Mouse (Mus musculus): ENCODE data around the gene Hps1. TPM values are rescaled to one million over a fixed set of nuclear protein-coding genes. Genes with fewer than 3 reads are reported as not detected.

Gene Hps1
- polyA plus RNA-seq, 1 experiment: not detected

DNA sequence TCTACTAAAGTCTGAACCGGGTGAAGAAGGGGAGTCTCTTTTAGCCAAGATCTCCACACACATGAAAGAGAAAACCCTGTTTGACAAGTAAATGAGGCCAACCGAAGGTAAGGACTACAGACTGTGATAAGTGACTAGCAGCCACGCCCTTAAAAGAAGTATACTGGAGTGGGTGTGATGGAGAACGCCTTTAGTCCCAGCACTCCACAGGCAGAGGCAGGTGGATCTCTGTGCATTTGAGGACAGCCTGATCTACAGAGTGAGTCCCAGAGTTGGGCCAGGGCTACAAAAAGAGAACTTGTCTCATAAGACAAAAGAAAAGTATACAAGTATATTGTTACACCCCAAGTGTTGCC, 33.9 kb downstream of the Hps1 start:
- no peak overlapping the region for H3K27ac ChIP-seq (ENCODE audit: insufficient read depth, low read depth, low read length)
- H3K4me3 ChIP-seq (ENCODE audit: insufficient read depth, low read depth, low read length): no peak overlapping the region
- TF ChIP-seq CTCF (IDR thresholded peaks at IDR 0.05; ENCODE audit: insufficient read depth, low read depth, low read length): no peak
- no peak for TF ChIP-seq POLR2A (IDR thresholded peaks at IDR 0.05; ENCODE audit: insufficient read depth, low read depth, low read length)
- peaks cover 10% of the 10 kb centered on the region for H3K4me1 ChIP-seq (ENCODE audit: control insufficient read depth, insufficient read depth, low read length)
- 89% methylated on average over 4 of the region's 4 CpGs for WGBS

DNA sequence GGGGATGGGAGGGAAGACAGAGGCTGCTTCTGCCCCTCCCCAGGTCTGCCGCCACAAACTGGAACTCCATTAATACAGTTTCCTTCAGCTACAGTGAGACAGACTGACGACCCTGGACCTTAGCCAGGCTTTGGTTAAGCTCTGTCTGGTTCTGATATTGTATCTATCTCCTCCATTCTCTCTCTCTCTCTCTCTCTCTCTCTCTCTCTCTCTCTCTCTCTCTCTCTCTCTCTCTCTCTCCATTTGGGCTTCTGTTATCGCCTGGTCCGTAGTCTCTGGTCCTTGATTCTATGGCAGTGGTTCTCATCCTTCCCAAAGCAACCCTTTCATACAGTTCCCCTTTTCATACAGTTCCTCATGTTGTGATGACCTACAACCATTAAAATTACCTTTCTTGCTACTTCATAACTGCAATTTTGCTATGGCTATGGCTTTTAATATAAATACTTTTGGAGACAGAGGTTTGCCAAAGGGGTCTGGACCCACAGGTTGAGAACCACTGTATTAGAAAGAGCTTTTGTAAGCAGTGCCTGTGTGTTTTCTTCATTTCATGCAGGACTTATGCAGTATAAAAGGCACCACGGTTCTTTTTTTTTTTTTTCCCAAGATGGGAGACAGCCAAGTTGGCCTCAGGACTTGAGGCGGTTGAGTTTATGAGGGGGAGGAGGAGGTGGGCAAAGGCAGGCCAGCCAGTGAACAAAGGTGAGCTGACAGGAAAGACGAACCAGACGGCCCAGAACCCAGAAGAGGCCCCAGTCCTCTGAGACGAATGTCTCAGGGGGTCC, 34.5 kb downstream of the Hps1 start:
- WGBS: 71% methylated on average over 9 of the region's 9 CpGs
- no peak for TF ChIP-seq CTCF (IDR thresholded peaks at IDR 0.05; ENCODE audit: insufficient read depth, low read depth, low read length)
- no peak for TF ChIP-seq POLR2A (IDR thresholded peaks at IDR 0.05; ENCODE audit: insufficient read depth, low read depth, low read length)
- H3K27ac ChIP-seq (ENCODE audit: insufficient read depth, low read depth, low read length): no peak overlapping the region
- no peak overlapping the region for H3K4me3 ChIP-seq (ENCODE audit: insufficient read depth, low read depth, low read length)
- H3K4me1 ChIP-seq (ENCODE audit: control insufficient read depth, insufficient read depth, low read length): peaks cover 10% of the 10 kb centered on the region

DNA sequence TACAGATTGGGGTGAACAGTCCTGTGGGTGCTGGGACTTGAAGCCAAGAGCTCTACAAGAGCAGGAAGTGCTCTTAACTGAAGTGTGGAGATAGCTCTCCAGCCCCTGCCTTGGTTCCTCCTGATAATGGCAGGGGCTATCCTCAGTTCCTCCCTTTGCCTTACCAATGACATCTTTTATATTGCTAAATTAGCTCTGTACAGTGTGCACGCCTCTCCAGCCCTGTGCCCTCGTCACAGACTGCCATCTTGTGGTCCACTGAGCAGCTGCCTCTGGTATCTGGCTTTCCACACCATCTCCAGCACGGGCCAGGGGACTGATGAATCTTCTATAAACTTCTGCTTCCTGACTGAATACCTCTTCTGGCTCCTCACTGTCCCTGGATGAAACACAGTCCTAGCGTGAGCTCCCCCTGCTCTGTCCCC, 35.6 kb downstream of the Hps1 start:
- TF ChIP-seq POLR2A (IDR thresholded peaks at IDR 0.05; ENCODE audit: insufficient read depth, low read depth, low read length) (no peak), CTCF (IDR thresholded peaks at IDR 0.05; ENCODE audit: insufficient read depth, low read depth, low read length) (peak; percentile 64)
- H3K4me1 ChIP-seq (ENCODE audit: control insufficient read depth, insufficient read depth, low read length): peaks cover 10% of the 10 kb centered on the region
- 18% methylated on average over 4 of the region's 4 CpGs for WGBS
- no peak overlapping the region for H3K27ac ChIP-seq (ENCODE audit: insufficient read depth, low read depth, low read length)
- H3K4me3 ChIP-seq (ENCODE audit: insufficient read depth, low read depth, low read length): no peak overlapping the region

GRCm38 (mm10) chr19:42743261-42743660, 36.5 kb downstream of the Hps1 start:
- H3K27ac ChIP-seq (ENCODE audit: insufficient read depth, low read depth, low read length): no peak overlapping the region
- TF ChIP-seq POLR2A (IDR thresholded peaks at IDR 0.05; ENCODE audit: insufficient read depth, low read depth, low read length) (no peak), CTCF (IDR thresholded peaks at IDR 0.05; ENCODE audit: insufficient read depth, low read depth, low read length) (no peak)
- H3K4me3 ChIP-seq (ENCODE audit: insufficient read depth, low read depth, low read length): no peak overlapping the region
- H3K4me1 ChIP-seq (ENCODE audit: control insufficient read depth, insufficient read depth, low read length): peaks cover 10% of the 10 kb centered on the region
- 45% methylated on average over 16 of the region's 16 CpGs for WGBS

DNA sequence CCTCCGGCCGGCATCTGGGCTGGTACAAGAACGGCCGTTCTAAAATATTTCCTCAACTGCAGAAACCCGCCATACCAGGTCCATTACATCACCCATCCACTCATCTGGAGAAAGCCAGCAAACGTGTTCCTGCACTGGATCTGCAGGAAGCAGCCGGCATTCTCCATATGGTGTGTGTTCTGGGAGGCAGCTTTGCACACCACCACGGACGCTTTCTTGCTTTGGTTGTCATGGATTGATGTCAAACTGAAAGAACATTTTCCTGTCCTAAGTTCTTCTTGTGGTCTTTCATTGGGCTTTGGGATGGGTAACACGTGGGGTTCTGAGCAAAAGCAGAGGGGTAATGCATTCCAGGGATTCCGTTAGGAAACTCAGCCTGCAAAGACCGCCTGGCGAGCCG, 37.9 kb downstream of the Hps1 start:
- Histone ChIP-seq H3K27ac (ENCODE audit: insufficient read depth, low read depth, low read length) (no peak overlapping the region), H3K4me1 (ENCODE audit: control insufficient read depth, insufficient read depth, low read length) (peaks cover 15% of the 10 kb centered on the region), H3K4me3 (ENCODE audit: insufficient read depth, low read depth, low read length) (no peak overlapping the region)
- 85% methylated on average over 14 of the region's 14 CpGs for WGBS
- TF ChIP-seq CTCF (IDR thresholded peaks at IDR 0.05; ENCODE audit: insufficient read depth, low read depth, low read length) (no peak), POLR2A (IDR thresholded peaks at IDR 0.05; ENCODE audit: insufficient read depth, low read depth, low read length) (no peak)

GRCm38 (mm10) chr19:42740163-42740899, 39.4 kb downstream of the Hps1 start:
- WGBS: 91% methylated on average over 8 of the region's 8 CpGs
- peaks cover 15% of the 10 kb centered on the region for H3K4me1 ChIP-seq (ENCODE audit: control insufficient read depth, insufficient read depth, low read length)
- no peak overlapping the region for H3K4me3 ChIP-seq (ENCODE audit: insufficient read depth, low read depth, low read length)
- H3K27ac ChIP-seq (ENCODE audit: insufficient read depth, low read depth, low read length): no peak overlapping the region
- TF ChIP-seq POLR2A (IDR thresholded peaks at IDR 0.05; ENCODE audit: insufficient read depth, low read depth, low read length) (no peak), CTCF (IDR thresholded peaks at IDR 0.05; ENCODE audit: insufficient read depth, low read depth, low read length) (no peak)

DNA sequence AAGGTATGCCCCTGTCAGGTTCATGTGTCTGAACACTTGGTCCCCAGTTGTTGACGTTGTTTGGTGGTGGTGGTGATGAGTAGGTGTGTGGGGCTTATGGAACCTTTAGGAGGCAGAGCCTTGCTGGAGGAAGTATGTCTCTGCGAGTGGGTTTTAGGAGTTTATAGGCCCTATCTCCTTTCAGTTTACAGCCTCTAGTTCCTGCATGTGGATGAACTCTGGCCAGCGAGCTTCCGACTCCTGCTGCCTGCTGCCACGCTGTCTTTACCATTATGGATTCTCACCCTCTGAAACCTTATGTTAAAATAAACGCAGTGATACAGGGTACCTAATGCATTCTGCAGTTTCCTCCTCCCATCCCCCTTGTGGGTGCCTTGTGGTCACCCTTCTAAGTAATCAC, 40.0 kb downstream of the Hps1 start:
- TF ChIP-seq CTCF (IDR thresholded peaks at IDR 0.05; ENCODE audit: insufficient read depth, low read depth, low read length): no peak
- TF ChIP-seq POLR2A (IDR thresholded peaks at IDR 0.05; ENCODE audit: insufficient read depth, low read depth, low read length): no peak

DNA sequence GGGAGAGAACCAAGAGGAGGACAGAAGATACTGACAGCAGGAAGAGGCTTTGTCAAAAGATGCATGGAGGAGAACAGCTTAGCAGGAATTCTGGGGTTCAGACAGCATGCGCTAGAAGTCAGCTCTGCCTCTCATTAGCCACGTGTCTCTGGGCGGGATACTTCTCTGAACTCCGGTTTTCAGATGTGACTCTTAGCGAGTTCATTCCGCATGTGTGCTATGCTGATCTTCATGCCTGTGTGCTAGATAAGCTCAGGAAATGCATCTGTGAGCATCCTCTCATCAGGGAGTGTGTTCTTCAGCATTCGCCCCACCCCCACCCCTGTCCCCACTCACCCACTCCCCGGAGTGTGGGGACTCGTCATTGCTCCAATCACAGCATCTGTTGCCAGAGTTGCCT, 42.0 kb downstream of the Hps1 start:
- 44% methylated on average over 9 of the region's 9 CpGs for WGBS

More for the DNA sequence above, 40.0 kb downstream of the Hps1 start:
- Histone ChIP-seq H3K27ac (ENCODE audit: insufficient read depth, low read depth, low read length) (no peak overlapping the region), H3K4me3 (ENCODE audit: insufficient read depth, low read depth, low read length) (no peak overlapping the region), H3K4me1 (ENCODE audit: control insufficient read depth, insufficient read depth, low read length) (peaks cover 15% of the 10 kb centered on the region)
- 92% methylated on average over 6 of the region's 6 CpGs for WGBS

DNA sequence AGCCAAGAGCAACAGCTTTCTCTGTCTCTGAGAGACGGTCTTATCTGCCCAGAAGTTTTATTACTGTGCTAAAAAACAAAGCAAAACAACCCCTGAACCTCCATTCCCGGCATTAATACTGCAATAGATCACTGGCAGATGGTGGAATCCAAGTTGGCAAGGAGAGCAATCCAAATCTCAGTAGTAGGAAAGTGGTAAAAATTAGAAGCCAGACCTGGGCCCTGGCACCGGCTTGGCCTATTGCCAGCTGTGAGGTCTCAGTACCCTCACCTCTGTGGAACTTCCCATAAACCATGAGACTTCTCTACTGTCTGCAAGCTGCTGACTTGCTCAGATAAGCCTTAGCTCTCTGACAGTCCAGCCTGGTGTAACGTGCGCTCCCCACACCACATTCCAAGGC, 44.8 kb downstream of the Hps1 start:
- WGBS: 86% methylated on average over 5 of the region's 5 CpGs

More for the DNA sequence above, 42.0 kb downstream of the Hps1 start:
- H3K4me3 ChIP-seq (ENCODE audit: insufficient read depth, low read depth, low read length): no peak overlapping the region
- TF ChIP-seq CTCF (IDR thresholded peaks at IDR 0.05; ENCODE audit: insufficient read depth, low read depth, low read length): no peak
- TF ChIP-seq POLR2A (IDR thresholded peaks at IDR 0.05; ENCODE audit: insufficient read depth, low read depth, low read length): no peak
- H3K4me1 ChIP-seq (ENCODE audit: control insufficient read depth, insufficient read depth, low read length): peaks cover 9% of the 10 kb centered on the region; the same call in 1 of the 2 replicates
- H3K27ac ChIP-seq (ENCODE audit: insufficient read depth, low read depth, low read length): no peak overlapping the region

More for the DNA sequence above, 44.8 kb downstream of the Hps1 start:
- no peak overlapping the region for H3K4me3 ChIP-seq (ENCODE audit: insufficient read depth, low read depth, low read length)
- peaks cover 5% of the 10 kb centered on the region; the same call in 1 of the 2 replicates for H3K4me1 ChIP-seq (ENCODE audit: control insufficient read depth, insufficient read depth, low read length)
- TF ChIP-seq POLR2A (IDR thresholded peaks at IDR 0.05; ENCODE audit: insufficient read depth, low read depth, low read length): no peak
- TF ChIP-seq CTCF (IDR thresholded peaks at IDR 0.05; ENCODE audit: insufficient read depth, low read depth, low read length): no peak
- H3K27ac ChIP-seq (ENCODE audit: insufficient read depth, low read depth, low read length): no peak overlapping the region
